Mouse (Mus musculus) G1E (cell line): ENCODE measurements around the gene Ftl1. TPM values are rescaled to one million over a fixed set of nuclear protein-coding genes. Genes with fewer than 3 reads are reported as not detected.

Experiments used
- ATAC-seq: 2 replicates; pipeline ENCODE4 v1.8.0; 2016; ENCODE audit warnings: mild to moderate bottlenecking; ENCODE audit not compliant: insufficient number of reproducible peaks, poor library complexity, low FRiP score, severe bottlenecking; ENCODE audit errors: extremely low read depth
- DNase-seq: peaks from one replicate; pipeline ENCODE4 v3.0.0; 2012; ENCODE audit warnings: low spot score
- H3K27me3 ChIP-seq: 2 replicates; pipeline ENCODE4 v1.6.1; 2012; ENCODE audit warnings: mild to moderate bottlenecking, low read length, inconsistent platforms; ENCODE audit not compliant: insufficient read depth
- H3K36me3 ChIP-seq: replicated peaks from 2 replicates; pipeline ENCODE3; 2012; ENCODE audit warnings: mild to moderate bottlenecking, inconsistent platforms
- H3K4me1 ChIP-seq: 2 replicates; pipeline ENCODE4 v1.6.1; 2012; ENCODE audit warnings: low read depth, low read length, inconsistent platforms, mixed read lengths; ENCODE audit not compliant: insufficient read depth
- H3K4me3 ChIP-seq: 2 replicates; pipeline ENCODE4 v1.5.1; 2012; ENCODE audit warnings: low read depth, mild to moderate bottlenecking, inconsistent platforms, low read length, moderate library complexity, mixed read lengths
- H3K9me3 ChIP-seq: replicated peaks from 2 replicates; pipeline ENCODE4 v1.6.1; 2012; ENCODE audit warnings: inconsistent platforms
- CTCF ChIP-seq: IDR thresholded peaks from 2 replicates; pipeline ENCODE4 v1.5.1; 2012; ENCODE audit warnings: low read depth, low read length, inconsistent platforms, mixed read lengths
- GATA1 ChIP-seq: IDR thresholded peaks from 2 replicates; pipeline ENCODE4 v1.6.1; 2012; ENCODE audit warnings: borderline replicate concordance, low read length, inconsistent platforms, mixed read lengths
- GATA2 ChIP-seq: IDR thresholded peaks from 2 replicates; pipeline ENCODE4 v1.6.1; 2012; ENCODE audit warnings: low read depth, low read length, inconsistent platforms, borderline replicate concordance
- POLR2AphosphoS5 ChIP-seq: IDR thresholded peaks from 2 replicates; pipeline ENCODE4 v1.6.1; 2012; ENCODE audit warnings: low read depth, low read length, inconsistent platforms; ENCODE audit not compliant: insufficient replicate concordance
- TAL1 ChIP-seq: conservative IDR thresholded peaks from 2 replicates; pipeline ENCODE4 v1.6.1; 2012; ENCODE audit warnings: low read depth, low read length, inconsistent platforms, mixed read lengths
- polyA plus RNA-seq: library from polyadenylated mRNA; stranded (reverse); fragments of >175 nt; gene quantifications from 2 replicates; pipeline ENCODE4 v1.2.3, GENCODE M21; 2012
- total RNA-seq, 2 experiments: library from RNA; stranded (forward) in 1 of 2; stranded (reverse) in 1 of 2; fragments of 200-1000 nt in 1 of 2; fragments of >200 nt in 1 of 2; fragmentation: Nextera tagmentation in 1 of 2; gene quantifications; 2 replicates each; pipeline ENCODE4 v1.2.3; 2014 to 2017

Gene Ftl1
- total and polyA plus RNA-seq, 3 experiments, result 3,214 to 6,399 (median 4,307) TPM

DNA sequence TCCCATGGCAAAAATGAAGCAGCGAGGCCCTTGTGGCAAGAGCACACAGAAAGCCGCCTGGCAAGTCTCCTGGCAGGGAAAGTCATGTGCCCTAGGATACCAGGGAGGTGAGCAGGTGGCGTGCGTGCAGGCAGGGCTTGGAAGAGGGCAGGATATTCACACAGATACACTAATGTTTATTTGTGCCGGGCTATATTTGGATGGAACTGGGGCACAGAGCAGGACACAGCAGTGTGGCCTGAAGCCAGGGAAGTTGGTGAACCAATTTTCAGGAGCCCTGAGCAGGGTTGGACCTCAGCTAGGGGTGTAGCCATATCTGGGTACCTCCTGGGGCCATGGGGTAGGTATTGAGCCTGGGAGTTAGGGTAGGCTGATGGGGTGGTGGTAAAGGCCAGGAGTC lies 33.3 kb upstream of the Ftl1 start:
- no peaks in the 10 kb centered on the region for H3K9me3 ChIP-seq
- no peak for DNase-seq
- no peaks in the 10 kb centered on the region for H3K27me3 ChIP-seq
- H3K4me3 ChIP-seq, result no peak overlapping the region
- TF ChIP-seq CTCF, result no peak
- no peak for TF ChIP-seq GATA2
- TF ChIP-seq TAL1, result no peak
- TF ChIP-seq GATA1, result no peak
- TF ChIP-seq POLR2AphosphoS5, result no peak
- H3K36me3 ChIP-seq, result peaks cover 62% of the 10 kb centered on the region
- no peak for ATAC-seq
- H3K4me1 ChIP-seq, result peaks cover 69% of the 10 kb centered on the region

DNA sequence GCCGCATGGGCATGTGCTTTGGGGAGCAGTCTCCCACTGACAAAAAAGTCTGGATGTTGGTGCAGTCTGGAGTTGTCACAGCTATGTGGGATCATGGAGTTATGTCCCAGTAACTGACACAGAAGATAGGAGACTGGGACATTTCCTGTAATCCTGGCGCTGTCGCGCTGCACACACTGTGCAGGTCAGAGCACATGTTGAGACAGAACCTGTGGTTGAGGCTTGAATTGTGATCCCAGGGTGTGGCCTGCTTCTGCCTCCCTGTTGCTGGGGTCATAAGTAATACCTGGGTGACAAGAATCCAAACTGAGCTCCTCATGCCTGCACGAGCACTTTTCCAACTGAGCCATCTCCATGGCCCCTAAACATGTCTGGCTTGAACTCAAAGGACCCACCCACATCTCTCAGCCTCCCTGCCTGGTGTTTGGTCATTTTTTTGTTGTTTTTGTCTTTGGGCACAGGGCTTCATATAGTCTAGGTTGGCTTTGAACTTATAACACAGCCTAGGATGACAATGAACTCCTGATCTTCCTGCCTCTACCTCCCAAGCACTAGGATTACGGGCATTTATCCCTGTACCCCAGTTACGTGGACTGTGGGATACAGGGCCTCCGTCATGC lies 32.7 kb upstream of the Ftl1 start:
- Histone ChIP-seq H3K4me3 (no peak overlapping the region), H3K4me1 (peaks cover 75% of the 10 kb centered on the region), H3K9me3 (no peaks in the 10 kb centered on the region), H3K27me3 (no peaks in the 10 kb centered on the region), H3K36me3 (peaks cover 56% of the 10 kb centered on the region)
- ATAC-seq, result no peak
- DNase-seq, result no peak
- no peak for TF ChIP-seq GATA1
- TF ChIP-seq POLR2AphosphoS5, result no peak
- no peak for TF ChIP-seq CTCF
- TF ChIP-seq GATA2, result no peak
- no peak for TF ChIP-seq TAL1

DNA sequence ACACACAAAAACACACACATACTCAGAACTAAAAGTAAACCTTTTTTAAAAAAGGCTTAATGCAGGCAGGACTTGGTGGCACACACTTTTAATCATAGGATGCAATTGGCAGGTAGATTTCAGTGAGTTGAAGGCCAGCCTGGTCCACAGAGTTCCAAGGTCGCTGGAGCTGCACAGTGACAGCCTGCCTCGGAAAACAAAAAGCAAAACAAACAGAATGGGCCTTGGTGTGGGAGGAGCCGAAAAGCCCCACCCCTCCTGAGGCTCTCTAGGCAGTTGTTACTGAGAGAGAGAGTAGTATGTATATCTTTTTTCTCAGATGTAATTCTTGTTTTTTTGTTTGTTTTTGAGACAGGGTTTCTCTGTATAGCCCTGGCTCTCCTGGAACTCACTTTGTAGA lies 31.6 kb upstream of the Ftl1 start:
- Histone ChIP-seq H3K9me3 (no peaks in the 10 kb centered on the region), H3K27me3 (no peaks in the 10 kb centered on the region), H3K4me3 (peak overlapping the region; percentile 47; the same call in 1 of the 2 replicates), H3K4me1 (peaks cover 85% of the 10 kb centered on the region), H3K36me3 (peaks cover 50% of the 10 kb centered on the region)
- no peak for DNase-seq
- TF ChIP-seq GATA2, result no peak
- no peak for TF ChIP-seq POLR2AphosphoS5
- TF ChIP-seq TAL1, result no peak
- TF ChIP-seq CTCF, result no peak
- no peak for TF ChIP-seq GATA1
- no peak for ATAC-seq

DNA sequence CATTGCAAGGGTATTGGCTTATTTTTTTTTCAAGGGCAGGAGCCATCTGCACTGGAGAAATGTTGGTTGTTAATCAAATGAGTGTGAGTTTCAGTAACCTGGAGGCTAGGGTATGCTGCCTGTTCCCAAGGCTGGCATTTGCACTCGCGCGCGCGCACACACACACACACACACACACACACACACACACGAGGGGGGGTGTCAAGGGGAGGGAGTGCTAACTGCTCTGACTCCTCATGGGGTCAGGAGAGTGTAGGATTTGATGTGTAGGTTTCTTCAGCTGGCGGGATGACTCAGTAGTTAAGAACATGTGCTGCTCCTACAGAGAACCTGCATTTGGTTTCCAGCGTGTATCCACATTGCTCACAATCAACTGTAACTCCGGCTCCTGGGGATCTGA lies 31.1 kb upstream of the Ftl1 start:
- no peaks in the 10 kb centered on the region for H3K27me3 ChIP-seq
- ATAC-seq (no peak), DNase-seq (no peak)
- TF ChIP-seq GATA2, result no peak
- no peaks in the 10 kb centered on the region for H3K9me3 ChIP-seq
- H3K4me1 ChIP-seq, result peaks cover 89% of the 10 kb centered on the region
- no peak overlapping the region; the same call in 1 of the 2 replicates for H3K4me3 ChIP-seq
- peaks cover 48% of the 10 kb centered on the region for H3K36me3 ChIP-seq

DNA sequence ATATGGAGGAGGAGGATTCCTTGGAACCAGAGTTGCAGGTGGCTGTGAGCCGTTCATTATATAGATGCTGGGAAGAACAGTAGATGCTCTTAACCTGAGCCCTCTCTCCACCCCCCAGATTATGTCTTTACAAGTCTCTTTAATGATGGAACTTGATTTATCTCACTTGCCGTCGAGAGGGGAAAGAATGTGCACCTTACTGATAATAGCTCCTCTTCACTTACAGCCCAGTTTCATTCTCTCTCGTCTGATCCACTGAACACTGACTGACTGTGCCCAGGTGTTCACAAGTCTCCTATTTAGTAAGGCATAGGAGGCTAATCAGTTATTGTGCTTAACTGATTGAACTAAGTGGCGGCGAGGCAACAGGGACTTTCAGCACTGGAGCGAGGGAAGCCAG lies 29.9 kb upstream of the Ftl1 start:
- DNase-seq (no peak), ATAC-seq (no peak)
- TF ChIP-seq CTCF, result no peak
- TF ChIP-seq TAL1, result peak; percentile 77
- peaks cover 41% of the 10 kb centered on the region for H3K36me3 ChIP-seq
- H3K4me3 ChIP-seq, result peak overlapping the region; percentile 49; the same call in 1 of the 2 replicates
- no peaks in the 10 kb centered on the region for H3K9me3 ChIP-seq
- no peaks in the 10 kb centered on the region for H3K27me3 ChIP-seq
- H3K4me1 ChIP-seq, result peaks cover 89% of the 10 kb centered on the region

DNA sequence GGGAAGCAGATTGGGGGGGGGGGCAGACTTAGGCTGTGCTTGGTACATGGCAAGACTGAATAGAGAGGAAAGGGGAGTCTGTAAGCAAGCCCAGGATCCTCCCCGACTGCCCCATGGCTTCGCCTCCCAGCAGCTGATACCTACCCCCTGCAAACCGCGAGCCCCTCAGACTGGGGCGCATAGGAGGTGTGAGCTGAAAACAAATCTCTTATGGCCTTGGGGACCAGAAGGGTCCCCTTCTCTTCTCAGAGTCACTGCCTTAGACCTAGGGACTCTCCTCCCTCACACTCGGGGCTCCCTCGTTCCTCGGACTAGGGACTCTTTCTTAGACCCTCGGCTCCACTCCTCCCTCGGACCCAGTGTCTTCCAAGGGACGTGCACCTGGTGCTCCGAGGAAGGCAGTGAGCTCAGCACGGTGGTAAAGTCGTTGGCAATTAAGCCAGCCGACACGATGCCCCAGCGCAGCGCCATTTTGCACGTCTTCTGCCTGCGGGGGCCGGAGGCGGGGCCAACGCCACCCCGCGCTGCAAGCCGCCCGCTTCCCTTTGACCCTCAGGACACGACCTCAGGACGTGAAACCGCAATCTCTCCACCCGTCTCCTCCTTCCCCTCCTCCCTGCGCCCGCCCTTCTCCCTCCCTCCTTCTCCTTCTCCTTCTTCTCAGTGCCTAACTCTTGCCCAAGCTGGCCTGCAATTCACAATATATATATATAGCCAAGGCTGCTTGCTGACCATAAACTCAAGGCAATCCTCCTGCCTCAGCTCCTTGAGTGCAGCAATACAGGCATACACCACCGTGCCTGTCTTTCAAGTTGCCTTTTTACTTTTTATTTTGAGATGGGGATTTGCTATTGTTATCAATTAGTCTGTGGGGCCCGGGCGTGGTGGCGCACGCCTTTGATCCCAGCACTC lies 28.9 kb upstream of the Ftl1 start, which contains the start of gene Dhdh:
Dhdh (minus strand) TSS at position 513 of the 912 bp plus-strand sequence.
- TF ChIP-seq TAL1, result no peak
- no peak for TF ChIP-seq CTCF
- TF ChIP-seq GATA2, result no peak
- no peak for TF ChIP-seq GATA1
- no peak for TF ChIP-seq POLR2AphosphoS5
- H3K27me3 ChIP-seq, result no peaks in the 10 kb centered on the region
- ATAC-seq, result no peak
- H3K36me3 ChIP-seq, result peaks cover 32% of the 10 kb centered on the region
- H3K4me3 ChIP-seq, result peak within 1 kb of the TSS; percentile 70
- no peak for DNase-seq
- no peaks in the 10 kb centered on the region for H3K9me3 ChIP-seq
- peaks cover 79% of the 10 kb centered on the region for H3K4me1 ChIP-seq

DNA sequence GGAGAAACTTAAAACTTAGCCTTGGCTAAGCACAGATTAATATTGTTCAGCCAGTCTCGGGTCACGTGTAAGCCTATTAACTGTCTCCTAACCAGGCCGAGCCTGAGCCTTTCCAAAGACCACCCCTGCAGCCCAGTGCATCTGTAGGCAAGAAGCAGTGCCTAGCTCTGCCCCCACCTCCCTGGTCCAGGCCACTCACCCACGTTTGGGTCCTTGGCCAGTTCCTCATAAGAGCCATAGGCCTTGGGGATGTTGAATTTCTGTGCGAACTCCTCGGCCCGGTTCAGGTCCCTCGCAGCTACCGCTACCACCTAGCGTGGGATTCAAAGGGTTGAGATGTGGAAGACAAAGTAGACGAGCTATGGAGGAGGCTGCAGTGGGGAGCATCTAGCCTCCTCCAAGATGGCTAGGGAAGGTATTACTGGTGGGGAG lies 28.2 kb upstream of the Ftl1 start:
- Histone ChIP-seq H3K27me3 (no peaks in the 10 kb centered on the region), H3K4me1 (peaks cover 72% of the 10 kb centered on the region), H3K36me3 (peaks cover 26% of the 10 kb centered on the region), H3K4me3 (peak overlapping the region; percentile 70; the same call in 1 of the 2 replicates), H3K9me3 (no peaks in the 10 kb centered on the region)
- ATAC-seq (no peak), DNase-seq (no peak)
- TF ChIP-seq CTCF (no peak), GATA2 (no peak), TAL1 (no peak), POLR2AphosphoS5 (no peak), GATA1 (no peak)
